Mouse (Mus musculus): ENCODE measurements at regions not wholly inside any gene's neighbourhood (a gene's known extent, or its start where the extent isn't known, plus 50 kb on each side); places are given as distances from the start of the nearest gene placed in this dataset.
"Not testable (repeated sequence)": the region's sequence is repeated elsewhere in the genome, so short reads cannot be mapped to it uniquely, and the experiment has no call there.

DNA sequence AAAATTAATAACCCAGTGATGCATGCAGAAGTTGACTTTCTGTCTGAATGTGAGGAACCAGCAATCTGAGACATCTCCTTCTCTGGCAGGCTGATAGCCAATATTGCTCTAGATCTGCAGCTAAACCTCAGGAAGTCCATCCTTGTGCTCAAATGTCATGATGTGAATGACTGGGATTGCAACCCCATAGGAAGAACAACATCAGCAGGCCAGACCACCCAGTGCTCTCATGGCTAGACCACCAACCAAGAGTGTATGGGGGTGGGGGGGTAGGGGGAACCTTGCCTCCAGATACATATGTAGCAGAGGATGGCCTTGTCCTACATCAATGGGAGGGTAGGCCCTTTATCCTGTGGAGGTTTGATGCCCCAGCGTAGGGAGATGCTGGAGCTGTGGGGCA lies 69.9 kb upstream of the Tcerg1l start:
- no peaks in the 10 kb centered on the region for H3K36me3 ChIP-seq (ENCODE audit: control insufficient read depth, insufficient read depth, low read length)
- H3K27me3 ChIP-seq (ENCODE audit: control insufficient read depth, insufficient read depth, low read depth, low read length): no peaks in the 10 kb centered on the region
- H3K9ac ChIP-seq (ENCODE audit: low read length): no peak overlapping the region
- ATAC-seq (ENCODE audit: low read depth): no peak
- 55% methylated on average over 1 of the region's 1 CpGs for WGBS
- H3K4me3 ChIP-seq (ENCODE audit: low read length): no peak overlapping the region
- no peaks in the 10 kb centered on the region for H3K4me1 ChIP-seq (replicated peaks; ENCODE audit: control insufficient read depth, insufficient read depth, low read length)
- H3K9me3 ChIP-seq (ENCODE audit: control insufficient read depth, low read length): no peaks in the 10 kb centered on the region
- no peak overlapping the region for H3K27ac ChIP-seq (ENCODE audit: low read length)
- no peak overlapping the region for H3K4me2 ChIP-seq (ENCODE audit: low read depth, low read length)

DNA sequence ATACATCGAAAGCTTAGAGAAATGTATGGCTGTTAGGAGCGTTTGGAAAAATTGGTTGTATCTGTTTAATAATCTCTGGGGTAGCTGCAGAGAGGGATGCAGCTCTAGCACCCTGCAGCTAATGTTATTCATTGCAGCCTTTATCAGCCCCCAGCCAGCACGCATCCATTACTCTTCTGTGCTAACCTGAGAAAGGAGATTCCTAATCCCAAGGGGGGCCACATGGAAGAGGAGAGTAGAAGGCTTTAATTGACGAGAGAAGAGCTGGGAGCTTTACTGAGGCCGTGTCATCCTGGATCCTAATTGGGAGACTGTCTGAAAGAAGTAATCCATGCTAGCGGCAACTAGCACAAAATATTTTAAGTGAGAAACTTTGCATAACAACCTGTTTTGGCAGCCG lies 60.4 kb upstream of the Tcerg1l start:
- WGBS: 54% methylated on average over 7 of the region's 7 CpGs
- no peak for ATAC-seq (ENCODE audit: low read depth)

GRCm38 (mm10) chr7:138455371-138455770 lies 57.8 kb upstream of the Tcerg1l start:
- H3K4me3 ChIP-seq (ENCODE audit: low read length): no peak overlapping the region
- H3K36me3 ChIP-seq (ENCODE audit: control insufficient read depth, insufficient read depth, low read length): no peaks in the 10 kb centered on the region
- H3K4me2 ChIP-seq (ENCODE audit: low read depth, low read length): no peak overlapping the region
- H3K27me3 ChIP-seq (ENCODE audit: control insufficient read depth, insufficient read depth, low read depth, low read length): no peaks in the 10 kb centered on the region
- no peak overlapping the region for H3K27ac ChIP-seq (ENCODE audit: low read length)
- ATAC-seq (ENCODE audit: low read depth): no peak
- H3K9ac ChIP-seq (ENCODE audit: low read length): no peak overlapping the region
- H3K4me1 ChIP-seq (replicated peaks; ENCODE audit: control insufficient read depth, insufficient read depth, low read length): no peaks in the 10 kb centered on the region
- no peaks in the 10 kb centered on the region for H3K9me3 ChIP-seq (ENCODE audit: control insufficient read depth, low read length)
- 74% methylated on average over 3 of the region's 3 CpGs for WGBS

More for the DNA sequence above, 60.4 kb upstream of the Tcerg1l start:
- no peaks in the 10 kb centered on the region for H3K36me3 ChIP-seq (ENCODE audit: control insufficient read depth, insufficient read depth, low read length)
- no peaks in the 10 kb centered on the region for H3K4me1 ChIP-seq (replicated peaks; ENCODE audit: control insufficient read depth, insufficient read depth, low read length)
- no peak overlapping the region for H3K27ac ChIP-seq (ENCODE audit: low read length)
- H3K4me3 ChIP-seq (ENCODE audit: low read length): no peak overlapping the region
- H3K9ac ChIP-seq (ENCODE audit: low read length): no peak overlapping the region
- no peaks in the 10 kb centered on the region for H3K9me3 ChIP-seq (ENCODE audit: control insufficient read depth, low read length)
- no peaks in the 10 kb centered on the region for H3K27me3 ChIP-seq (ENCODE audit: control insufficient read depth, insufficient read depth, low read depth, low read length)
- no peak overlapping the region for H3K4me2 ChIP-seq (ENCODE audit: low read depth, low read length)

GRCm38 (mm10) chr7:138454498-138455225 lies 57.1 kb upstream of the Tcerg1l start:
- not testable (repeated sequence) for H3K4me2 ChIP-seq (ENCODE audit: low read depth, low read length); H3K27ac ChIP-seq (ENCODE audit: low read length); H3K9me3 ChIP-seq (ENCODE audit: control insufficient read depth, low read length); ATAC-seq (ENCODE audit: low read depth); H3K4me3 ChIP-seq (ENCODE audit: low read length); H3K27me3 ChIP-seq (ENCODE audit: control insufficient read depth, insufficient read depth, low read depth, low read length); H3K36me3 ChIP-seq (ENCODE audit: control insufficient read depth, insufficient read depth, low read length); H3K4me1 ChIP-seq (replicated peaks; ENCODE audit: control insufficient read depth, insufficient read depth, low read length); H3K9ac ChIP-seq (ENCODE audit: low read length)
- WGBS: 36% methylated on average over 14 of the region's 14 CpGs

DNA sequence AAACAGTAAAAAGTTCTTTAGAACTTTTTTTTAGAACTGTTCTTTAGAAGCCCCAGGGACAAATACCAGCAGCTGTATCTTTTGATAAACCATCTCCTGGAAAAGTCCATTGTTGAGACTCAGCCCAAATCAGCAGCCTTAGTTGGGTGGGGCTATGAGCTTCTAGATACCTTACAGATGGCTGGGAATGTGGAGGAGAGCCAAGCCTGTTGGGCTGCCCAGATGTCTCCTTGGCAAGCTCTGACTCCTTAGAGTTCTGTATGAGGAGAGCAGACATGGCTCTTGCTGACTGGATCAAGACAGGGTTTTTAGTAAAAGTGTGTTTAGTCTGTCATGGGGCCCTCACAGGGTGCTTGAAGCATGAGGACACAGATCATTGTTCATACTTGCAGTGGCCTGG lies 53.8 kb upstream of the Tcerg1l start:
- H3K4me3 ChIP-seq (ENCODE audit: low read length): no peak overlapping the region
- no peaks in the 10 kb centered on the region for H3K4me1 ChIP-seq (replicated peaks; ENCODE audit: control insufficient read depth, insufficient read depth, low read length)
- no peaks in the 10 kb centered on the region for H3K36me3 ChIP-seq (ENCODE audit: control insufficient read depth, insufficient read depth, low read length)
- H3K9me3 ChIP-seq (ENCODE audit: control insufficient read depth, low read length): no peaks in the 10 kb centered on the region
- H3K9ac ChIP-seq (ENCODE audit: low read length): no peak overlapping the region
- H3K4me2 ChIP-seq (ENCODE audit: low read depth, low read length): no peak overlapping the region
- no peak for ATAC-seq (ENCODE audit: low read depth)
- H3K27ac ChIP-seq (ENCODE audit: low read length): no peak overlapping the region
- no peaks in the 10 kb centered on the region for H3K27me3 ChIP-seq (ENCODE audit: control insufficient read depth, insufficient read depth, low read depth, low read length)

DNA sequence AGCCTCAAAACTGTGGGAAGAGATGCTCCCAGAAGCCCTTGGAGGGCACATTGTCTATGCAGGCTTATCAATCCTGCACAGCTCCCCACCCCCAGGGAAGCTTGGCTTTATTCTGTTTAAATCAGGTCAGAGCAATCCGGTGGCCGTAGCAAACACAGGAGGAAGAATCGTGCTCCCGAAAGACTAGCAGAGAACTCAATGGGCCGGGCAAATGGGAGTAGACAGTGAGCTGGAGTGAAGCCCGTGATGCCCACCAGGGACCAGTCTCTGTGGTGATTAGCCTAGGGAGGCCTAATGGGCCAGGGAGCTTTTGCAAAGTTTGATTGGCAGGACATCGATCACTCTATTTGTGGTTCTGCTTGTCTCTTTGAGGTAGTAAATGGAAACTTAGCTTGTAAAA lies 51.0 kb upstream of the Tcerg1l start:
- Histone ChIP-seq H3K9ac (ENCODE audit: low read length) (no peak overlapping the region), H3K36me3 (ENCODE audit: control insufficient read depth, insufficient read depth, low read length) (no peaks in the 10 kb centered on the region), H3K27ac (ENCODE audit: low read length) (no peak overlapping the region), H3K4me2 (ENCODE audit: low read depth, low read length) (no peak overlapping the region), H3K27me3 (ENCODE audit: control insufficient read depth, insufficient read depth, low read depth, low read length) (no peaks in the 10 kb centered on the region), H3K9me3 (ENCODE audit: control insufficient read depth, low read length) (no peaks in the 10 kb centered on the region), H3K4me3 (ENCODE audit: low read length) (no peak overlapping the region), H3K4me1 (replicated peaks; ENCODE audit: control insufficient read depth, insufficient read depth, low read length) (no peaks in the 10 kb centered on the region)
- 80% methylated on average over 7 of the region's 7 CpGs for WGBS
- no peak for ATAC-seq (ENCODE audit: low read depth)

Data from lung, embryonic 16.5 days (tissue).